Comparison of ENCODE assay signal across 9 mouse cellular contexts in the genomic region with DNA sequence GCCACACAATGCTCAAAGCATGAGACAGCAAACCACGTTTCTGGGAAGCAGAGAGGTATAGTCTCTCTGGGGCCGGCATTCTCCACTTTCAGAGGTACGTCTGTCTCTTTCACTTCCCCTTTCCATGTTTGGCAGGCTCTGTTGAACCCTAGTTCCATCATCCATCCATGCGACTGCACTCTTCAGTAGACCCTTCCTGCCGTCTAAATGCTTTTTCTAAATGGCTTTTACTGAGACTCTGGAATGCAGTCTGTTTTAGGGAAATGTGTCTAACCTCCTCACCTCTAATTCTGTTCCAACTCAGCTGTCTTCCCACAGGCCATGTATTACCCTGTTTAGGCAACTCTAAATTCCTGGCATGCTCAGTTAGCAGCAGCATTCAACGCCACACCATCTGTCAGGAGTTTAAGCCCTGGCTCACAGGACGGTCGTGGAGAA.
DNase-seq lines count a peak whose midpoint lies in the region; ATAC-seq and TF ChIP-seq lines count a peak whose summit lies in the region.
"Had no signal": no experiment of that assay in that cellular context is flagged by ENCODE, and none has a peak within 500 bp of the region (broad histone marks: within the 10 kb centered on the region; RNA-seq: fewer than 3 reads in every experiment).

No protein-coding gene starts in this region.

- H3K27ac ChIP-seq in heart, embryonic 12.5 days (ENCODE audit: poor library complexity, severe bottlenecking), result no peak overlapping the region
- no peak overlapping the region for H3K27ac ChIP-seq in midbrain, postnatal 0 days (ENCODE audit: low read depth, low read length)
- H3K27ac ChIP-seq in midbrain, embryonic 11.5 days (ENCODE audit: low read depth, low read length), result no peak overlapping the region
- H3K27ac ChIP-seq in intestine, embryonic 15.5 days, result no peak overlapping the region
- no peak overlapping the region for H3K27ac ChIP-seq in stomach, embryonic 16.5 days (ENCODE audit: low read length)
- H3K27ac ChIP-seq in midbrain, embryonic 16.5 days (ENCODE audit: low read length), result no peak overlapping the region
- H3K27ac ChIP-seq: heart, adult 2 months had no signal

- 39% methylated on average over 8 of the region's 8 CpGs for WGBS in heart, embryonic 12.5 days
- WGBS in midbrain, postnatal 0 days, result 55% methylated on average over 8 of the region's 8 CpGs
- 63% methylated on average over 8 of the region's 8 CpGs for WGBS in midbrain, embryonic 11.5 days
- WGBS in intestine, embryonic 15.5 days, result 24% methylated on average over 8 of the region's 8 CpGs
- WGBS in stomach, embryonic 16.5 days, result 22% methylated on average over 8 of the region's 8 CpGs
- 56% methylated on average over 8 of the region's 8 CpGs for WGBS in midbrain, embryonic 16.5 days

- H3K9me3 ChIP-seq in heart, embryonic 12.5 days (replicated peaks), result no peaks in the 10 kb centered on the region
- no peaks in the 10 kb centered on the region for H3K9me3 ChIP-seq in midbrain, postnatal 0 days (ENCODE audit: low read length)
- H3K9me3 ChIP-seq in midbrain, embryonic 11.5 days (ENCODE audit: control insufficient read depth, low read length), result no peaks in the 10 kb centered on the region
- no peaks in the 10 kb centered on the region for H3K9me3 ChIP-seq in intestine, embryonic 15.5 days
- H3K9me3 ChIP-seq in stomach, embryonic 16.5 days (replicated peaks; ENCODE audit: control insufficient read depth, low read length), result no peaks in the 10 kb centered on the region
- H3K9me3 ChIP-seq in midbrain, embryonic 16.5 days (replicated peaks; ENCODE audit: control insufficient read depth, low read length, poor library complexity, severe bottlenecking), result no peaks in the 10 kb centered on the region

- H3K4me3 ChIP-seq in heart, embryonic 12.5 days, result no peak overlapping the region
- no peak overlapping the region for H3K4me3 ChIP-seq in midbrain, postnatal 0 days (ENCODE audit: low read depth, low read length)
- no peak overlapping the region for H3K4me3 ChIP-seq in midbrain, embryonic 11.5 days (ENCODE audit: low read depth, low read length)
- no peak overlapping the region for H3K4me3 ChIP-seq in intestine, embryonic 15.5 days (replicated peaks)
- no peak overlapping the region for H3K4me3 ChIP-seq in stomach, embryonic 16.5 days (replicated peaks; ENCODE audit: low read length)
- no peak overlapping the region for H3K4me3 ChIP-seq in midbrain, embryonic 16.5 days (ENCODE audit: low read depth, low read length)
- H3K4me3 ChIP-seq: heart, adult 2 months had no signal

- no peak overlapping the region for H3K9ac ChIP-seq in heart, embryonic 12.5 days
- no peak overlapping the region for H3K9ac ChIP-seq in midbrain, postnatal 0 days (replicated peaks; ENCODE audit: low read length, poor library complexity, severe bottlenecking)
- no peak overlapping the region for H3K9ac ChIP-seq in midbrain, embryonic 11.5 days (ENCODE audit: low read length)
- H3K9ac ChIP-seq in intestine, embryonic 15.5 days, result no peak overlapping the region
- H3K9ac ChIP-seq in stomach, embryonic 16.5 days (ENCODE audit: low read length), result no peak overlapping the region
- H3K9ac ChIP-seq in midbrain, embryonic 16.5 days (ENCODE audit: low read depth, low read length), result no peak overlapping the region

- H3K4me1 ChIP-seq in heart, embryonic 12.5 days (replicated peaks), result peaks cover 12% of the 10 kb centered on the region
- H3K4me1 ChIP-seq in midbrain, postnatal 0 days (ENCODE audit: insufficient read depth, low read length), result no peaks in the 10 kb centered on the region
- H3K4me1 ChIP-seq in midbrain, embryonic 11.5 days (ENCODE audit: control insufficient read depth, insufficient read depth, low read length), result no peaks in the 10 kb centered on the region
- no peaks in the 10 kb centered on the region for H3K4me1 ChIP-seq in intestine, embryonic 15.5 days (replicated peaks)
- H3K4me1 ChIP-seq in stomach, embryonic 16.5 days (ENCODE audit: control insufficient read depth, insufficient read depth, low read length), result peaks cover 3% of the 10 kb centered on the region; the same call in 1 of the 2 replicates
- H3K4me1 ChIP-seq in midbrain, embryonic 16.5 days (ENCODE audit: control insufficient read depth, insufficient read depth, low read length), result no peaks in the 10 kb centered on the region

- peak overlapping the region; percentile 0; the same call in 1 of the 2 replicates for H3K4me2 ChIP-seq in heart, embryonic 12.5 days
- no peak overlapping the region for H3K4me2 ChIP-seq in midbrain, postnatal 0 days (ENCODE audit: low read depth, low read length, poor library complexity, severe bottlenecking)
- H3K4me2 ChIP-seq in midbrain, embryonic 11.5 days, result no peak overlapping the region
- H3K4me2 ChIP-seq in intestine, embryonic 15.5 days (replicated peaks), result 0 out of 2 replicates have a peak overlapping the region, but pooled peaks have one; percentile 9
- no peak overlapping the region for H3K4me2 ChIP-seq in stomach, embryonic 16.5 days (ENCODE audit: low read depth, low read length)
- H3K4me2 ChIP-seq in midbrain, embryonic 16.5 days (ENCODE audit: low read length), result no peak overlapping the region

- DNase-seq in heart, adult 8-10 months (ENCODE audit: low spot score), result no peak
- DNase-seq in midbrain, postnatal 0 days (ENCODE audit: low spot score), result peak; percentile 58
- DNase-seq in midbrain, embryonic 11.5 days (ENCODE audit: low spot score, missing footprints), result no peak
- DNase-seq in gastrocnemius, postnatal 4 days (ENCODE audit: low spot score in 2 of 2), result no peak
- DNase-seq: heart, adult 2 months had no signal

- no peak for TF ChIP-seq CTCF in midbrain, postnatal 0 days (IDR thresholded peaks at IDR 0.05)

- H3K27me3 ChIP-seq in heart, embryonic 12.5 days (replicated peaks), result no peaks in the 10 kb centered on the region
- no peaks in the 10 kb centered on the region for H3K27me3 ChIP-seq in midbrain, postnatal 0 days (ENCODE audit: insufficient read depth, low read length)
- no peaks in the 10 kb centered on the region for H3K27me3 ChIP-seq in midbrain, embryonic 11.5 days (ENCODE audit: control insufficient read depth, insufficient read depth, low read length)
- H3K27me3 ChIP-seq in intestine, embryonic 15.5 days (replicated peaks), result no peaks in the 10 kb centered on the region
- H3K27me3 ChIP-seq in stomach, embryonic 16.5 days (ENCODE audit: control insufficient read depth, insufficient read depth, low read length), result no peaks in the 10 kb centered on the region
- H3K27me3 ChIP-seq in midbrain, embryonic 16.5 days (ENCODE audit: control insufficient read depth, insufficient read depth, low read depth, low read length), result no peaks in the 10 kb centered on the region

- ATAC-seq in heart, embryonic 12.5 days (ENCODE audit: insufficient number of reproducible peaks, low FRiP score), result no peak
- ATAC-seq in midbrain, postnatal 0 days (ENCODE audit: low FRiP score), result no peak
- no peak for ATAC-seq in midbrain, embryonic 11.5 days (ENCODE audit: low FRiP score)
- 0 out of 2 replicates have a peak, but pooled peaks have one; percentile 28 for ATAC-seq in intestine, embryonic 15.5 days
- ATAC-seq in stomach, embryonic 16.5 days (ENCODE audit: insufficient read depth, low FRiP score), result peak; percentile 39; the same call in 1 of the 2 replicates
- ATAC-seq in midbrain, embryonic 16.5 days, result no peak

- H3K36me3 ChIP-seq in heart, embryonic 12.5 days, result no peaks in the 10 kb centered on the region
- no peaks in the 10 kb centered on the region for H3K36me3 ChIP-seq in midbrain, postnatal 0 days (ENCODE audit: insufficient read depth, low read length)
- no peaks in the 10 kb centered on the region for H3K36me3 ChIP-seq in midbrain, embryonic 11.5 days (ENCODE audit: control insufficient read depth, insufficient read depth, low read length)
- no peaks in the 10 kb centered on the region for H3K36me3 ChIP-seq in intestine, embryonic 15.5 days
- H3K36me3 ChIP-seq in stomach, embryonic 16.5 days (ENCODE audit: control insufficient read depth, insufficient read depth, low read length), result no peaks in the 10 kb centered on the region
- H3K36me3 ChIP-seq in midbrain, embryonic 16.5 days (ENCODE audit: control insufficient read depth, insufficient read depth, low read length), result no peaks in the 10 kb centered on the region

Comparison
In these comparisons a context has a peak if more than half of its experiments do, and no peak if none do; other contexts are left out.
1. ATAC-seq: peak in intestine, embryonic 15.5 days (single experiment) and stomach, embryonic 16.5 days (single experiment); none in heart, embryonic 12.5 days (single experiment), midbrain, postnatal 0 days (single experiment), midbrain, embryonic 11.5 days (single experiment) and midbrain, embryonic 16.5 days (single experiment).
2. H3K4me2 ChIP-seq: peak in heart, embryonic 12.5 days (single experiment) and intestine, embryonic 15.5 days (single experiment); none in midbrain, postnatal 0 days (single experiment), midbrain, embryonic 11.5 days (single experiment), stomach, embryonic 16.5 days (single experiment) and midbrain, embryonic 16.5 days (single experiment).